Mouse (Mus musculus): ENCODE measurements around the gene Osbpl6. TPM values are rescaled to one million over a fixed set of nuclear protein-coding genes. Genes with fewer than 3 reads are reported as not detected.
A peak's percentile ranks its signal among the peaks of the same experiment; 100 is the strongest.

Gene Osbpl6
- polyA plus RNA-seq, 1 experiment from 2014 or later: 0.23 TPM

DNA sequence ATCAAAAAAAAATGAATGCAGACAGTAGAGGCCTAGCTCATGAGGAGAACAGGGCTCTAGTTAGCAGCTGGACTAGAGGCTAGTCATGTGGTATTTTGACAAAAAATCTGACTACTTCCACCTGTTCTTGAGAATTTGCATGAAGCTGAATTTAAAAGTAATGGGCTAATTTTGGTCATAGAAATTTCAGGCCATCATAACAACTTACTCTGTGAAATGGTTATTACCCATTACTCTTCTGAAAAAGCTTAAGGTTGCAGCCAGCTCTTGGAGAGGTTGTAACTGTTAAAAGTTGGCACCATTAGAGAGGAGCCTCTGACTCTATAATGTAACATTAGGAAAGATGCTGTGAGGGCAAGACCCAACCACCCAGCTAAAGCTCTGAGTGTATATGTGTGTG, 19.8 kb upstream of the Osbpl6 start:
- no peaks in the 10 kb centered on the region for H3K4me1 ChIP-seq (ENCODE audit: insufficient read depth)
- H3K36me3 ChIP-seq (replicated peaks; ENCODE audit: insufficient read depth, low read length): peaks cover 16% of the 10 kb centered on the region
- H3K27ac ChIP-seq (ENCODE audit: low read depth): no peak overlapping the region
- no peaks in the 10 kb centered on the region for H3K9me3 ChIP-seq (ENCODE audit: low read length)
- no peak overlapping the region for H3K9ac ChIP-seq (replicated peaks)
- H3K4me2 ChIP-seq (ENCODE audit: low read depth, low read length): no peak overlapping the region
- H3K27me3 ChIP-seq (ENCODE audit: insufficient read depth, low read length): no peaks in the 10 kb centered on the region
- ATAC-seq (no peak), DNase-seq (no peak)
- no peak overlapping the region for H3K4me3 ChIP-seq (ENCODE audit: low read depth, low read length)
- TF ChIP-seq EP300 (IDR thresholded peaks at IDR 0.05; ENCODE audit: low read depth) (no peak), CTCF (IDR thresholded peaks at IDR 0.05; ENCODE audit: low read depth) (no peak)

DNA sequence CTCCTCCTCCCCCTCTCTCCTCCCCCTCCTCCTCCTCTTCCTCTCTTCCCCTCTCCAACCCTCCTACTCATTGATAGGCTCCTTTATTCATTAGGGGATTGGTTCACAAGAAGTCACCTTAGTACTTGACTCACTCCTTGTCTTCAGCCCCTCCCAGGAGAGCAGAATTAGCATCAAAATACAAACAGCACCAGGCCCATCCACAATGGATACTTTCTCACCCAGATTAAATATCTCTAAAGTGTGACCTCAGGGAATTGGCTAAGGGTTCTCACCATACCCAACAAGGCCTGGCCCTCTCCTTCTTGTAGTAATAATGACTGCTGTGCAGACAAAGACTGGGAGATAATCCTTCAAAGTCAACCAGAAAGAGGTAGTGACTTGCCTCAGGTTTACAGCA, 6.1 kb upstream of the Osbpl6 start:
- Histone ChIP-seq H3K27me3 (ENCODE audit: insufficient read depth, low read length) (peaks cover 11% of the 10 kb centered on the region; the same call in 1 of the 2 replicates), H3K4me2 (ENCODE audit: low read depth, low read length) (no peak overlapping the region), H3K27ac (ENCODE audit: low read depth) (no peak overlapping the region), H3K9me3 (ENCODE audit: low read length) (no peaks in the 10 kb centered on the region), H3K4me3 (ENCODE audit: low read depth, low read length) (no peak overlapping the region), H3K36me3 (replicated peaks; ENCODE audit: insufficient read depth, low read length) (no peaks in the 10 kb centered on the region), H3K4me1 (ENCODE audit: insufficient read depth) (no peaks in the 10 kb centered on the region), H3K9ac (replicated peaks) (no peak overlapping the region)
- ATAC-seq: no peak
- no peak for TF ChIP-seq EP300 (IDR thresholded peaks at IDR 0.05; ENCODE audit: low read depth)
- no peak for TF ChIP-seq CTCF (IDR thresholded peaks at IDR 0.05; ENCODE audit: low read depth)
- DNase-seq: no peak

DNA sequence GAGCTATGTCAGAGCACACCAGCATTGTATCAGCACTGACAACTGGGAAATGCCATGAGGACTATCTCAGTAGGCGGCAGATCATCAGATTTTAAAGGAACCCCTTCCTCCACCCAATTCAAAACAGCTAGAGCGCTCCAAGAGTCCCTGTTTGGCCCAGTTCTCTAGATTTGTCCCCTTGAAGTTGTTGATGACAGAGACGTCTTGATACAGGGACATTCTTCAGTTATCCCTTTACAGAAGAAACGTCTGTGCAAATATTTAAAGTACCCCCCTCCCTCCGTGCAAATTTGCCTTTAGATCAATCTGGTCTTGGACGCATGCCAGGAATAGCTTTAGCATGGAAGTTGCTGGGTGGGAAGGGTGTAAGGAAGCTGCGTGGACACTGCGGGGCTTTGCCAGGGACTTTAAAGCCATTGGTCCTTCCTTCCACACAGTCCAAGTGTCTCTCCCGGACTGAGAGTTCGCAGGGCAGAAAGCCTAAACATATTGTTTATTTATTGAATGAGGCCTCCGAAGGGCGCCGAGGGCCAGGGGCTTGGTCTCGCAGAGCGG, 635 bp upstream of the Osbpl6 start:
- Histone ChIP-seq H3K4me3 (ENCODE audit: low read depth, low read length) (peak overlapping the region; percentile 63), H3K9ac (replicated peaks) (peak overlapping the region; percentile 45; the same call in 1 of the 2 replicates), H3K27ac (ENCODE audit: low read depth) (no peak overlapping the region), H3K4me1 (ENCODE audit: insufficient read depth) (peaks cover 8% of the 10 kb centered on the region), H3K9me3 (ENCODE audit: low read length) (no peaks in the 10 kb centered on the region), H3K27me3 (ENCODE audit: insufficient read depth, low read length) (peaks cover 36% of the 10 kb centered on the region), H3K36me3 (replicated peaks; ENCODE audit: insufficient read depth, low read length) (no peaks in the 10 kb centered on the region), H3K4me2 (ENCODE audit: low read depth, low read length) (peak overlapping the region; percentile 95)
- WGBS (ENCODE audit: insufficient replicate concordance): 7% methylated on average over 15 of the region's 15 CpGs
- DNase-seq: no peak
- no peak for ATAC-seq
- TF ChIP-seq CTCF (IDR thresholded peaks at IDR 0.05; ENCODE audit: low read depth) (no peak), EP300 (IDR thresholded peaks at IDR 0.05; ENCODE audit: low read depth) (no peak)

DNA sequence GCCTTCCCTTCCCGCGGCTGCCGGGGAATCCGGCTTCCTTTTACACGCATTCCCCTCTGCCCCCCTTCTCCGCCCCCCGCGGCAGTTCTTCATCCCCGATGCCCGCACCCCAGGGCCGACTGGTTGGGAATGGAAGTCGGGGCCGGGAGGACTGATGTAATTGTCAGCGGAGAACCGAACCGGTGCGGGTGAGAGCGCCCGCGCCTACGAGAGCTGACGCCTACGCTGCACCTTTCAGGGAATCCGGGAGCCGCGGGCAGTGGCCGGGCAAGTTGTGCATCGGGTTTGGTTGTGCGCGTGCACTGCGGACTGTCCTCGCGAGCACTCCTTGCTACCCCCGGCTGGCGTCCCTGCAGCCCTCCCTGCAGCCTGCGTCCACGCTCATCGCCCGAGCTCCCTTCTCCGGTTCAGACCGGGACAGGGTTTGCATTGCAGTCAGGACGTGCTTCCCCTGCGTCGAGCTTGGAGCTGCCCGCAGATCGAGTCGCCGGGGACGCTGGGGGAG, 681 bp downstream of the Osbpl6 start:
- TF ChIP-seq EP300 (IDR thresholded peaks at IDR 0.05; ENCODE audit: low read depth): no peak
- no peak for TF ChIP-seq CTCF (IDR thresholded peaks at IDR 0.05; ENCODE audit: low read depth)
- Histone ChIP-seq H3K9ac (replicated peaks) (peak overlapping the region; percentile 54), H3K27ac (ENCODE audit: low read depth) (no peak overlapping the region), H3K9me3 (ENCODE audit: low read length) (no peaks in the 10 kb centered on the region), H3K36me3 (replicated peaks; ENCODE audit: insufficient read depth, low read length) (no peaks in the 10 kb centered on the region), H3K4me1 (ENCODE audit: insufficient read depth) (peaks cover 8% of the 10 kb centered on the region), H3K4me3 (ENCODE audit: low read depth, low read length) (peak overlapping the region; percentile 63), H3K4me2 (ENCODE audit: low read depth, low read length) (peak overlapping the region; percentile 95), H3K27me3 (ENCODE audit: insufficient read depth, low read length) (peaks cover 36% of the 10 kb centered on the region)
- ATAC-seq: peak; percentile 25
- DNase-seq: peak; percentile 31
- under 1% methylated on average over 48 of the region's 49 CpGs for WGBS (ENCODE audit: insufficient replicate concordance)

DNA sequence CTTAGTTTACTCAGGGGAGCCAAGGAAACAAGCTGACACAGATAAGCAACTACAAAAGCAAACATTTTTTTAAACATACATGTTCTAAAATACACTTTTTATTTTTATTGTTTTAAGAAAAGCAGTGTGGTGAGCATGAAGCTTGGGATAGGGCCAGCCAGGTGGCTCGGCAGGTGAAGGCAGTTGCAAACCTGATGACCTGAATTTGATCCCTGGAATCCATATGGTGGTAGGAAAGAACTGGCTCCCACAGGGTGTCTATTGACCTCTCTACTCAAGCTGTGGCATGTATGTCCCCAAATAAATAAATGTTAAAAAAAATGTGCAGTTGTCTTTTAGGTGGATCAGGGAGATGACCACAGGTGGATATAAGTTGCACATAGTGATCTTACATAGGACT, 3.2 kb downstream of the Osbpl6 start:
- peaks cover 29% of the 10 kb centered on the region for H3K27me3 ChIP-seq (ENCODE audit: insufficient read depth, low read length)
- TF ChIP-seq EP300 (IDR thresholded peaks at IDR 0.05; ENCODE audit: low read depth) (no peak), CTCF (IDR thresholded peaks at IDR 0.05; ENCODE audit: low read depth) (no peak)
- no peak overlapping the region for H3K4me2 ChIP-seq (ENCODE audit: low read depth, low read length)
- 60% methylated on average over 1 of the region's 1 CpGs for WGBS (ENCODE audit: insufficient replicate concordance)
- H3K9ac ChIP-seq (replicated peaks): no peak overlapping the region
- no peak for DNase-seq
- H3K27ac ChIP-seq (ENCODE audit: low read depth): no peak overlapping the region
- no peak overlapping the region for H3K4me3 ChIP-seq (ENCODE audit: low read depth, low read length)
- no peak for ATAC-seq
- peaks cover 8% of the 10 kb centered on the region for H3K4me1 ChIP-seq (ENCODE audit: insufficient read depth)
- H3K9me3 ChIP-seq (ENCODE audit: low read length): no peaks in the 10 kb centered on the region
- H3K36me3 ChIP-seq (replicated peaks; ENCODE audit: insufficient read depth, low read length): no peaks in the 10 kb centered on the region

DNA sequence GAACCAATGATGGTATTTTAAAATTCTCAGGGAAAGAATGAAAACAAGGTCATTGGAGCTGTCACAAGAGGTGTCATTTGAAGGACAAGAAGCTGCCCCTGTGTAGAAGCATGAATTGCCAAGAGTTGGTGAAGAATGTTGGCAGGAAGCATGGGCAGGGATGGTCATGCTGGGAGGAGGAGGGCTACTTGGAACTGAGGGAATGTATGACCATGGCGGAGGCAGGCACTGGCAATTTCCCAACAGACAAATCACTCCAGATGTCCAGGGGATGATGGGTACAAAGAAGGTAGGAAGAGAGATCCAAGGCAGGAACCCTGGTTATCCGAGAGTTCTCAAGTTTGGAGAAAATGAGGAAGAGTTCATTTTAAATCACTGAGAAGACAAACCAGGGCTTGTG, 3.7 kb downstream of the Osbpl6 start:
- WGBS (ENCODE audit: insufficient replicate concordance): 70% methylated on average over 2 of the region's 2 CpGs
- Histone ChIP-seq H3K9me3 (ENCODE audit: low read length) (no peaks in the 10 kb centered on the region), H3K4me3 (ENCODE audit: low read depth, low read length) (no peak overlapping the region), H3K4me2 (ENCODE audit: low read depth, low read length) (no peak overlapping the region), H3K27me3 (ENCODE audit: insufficient read depth, low read length) (peaks cover 25% of the 10 kb centered on the region), H3K4me1 (ENCODE audit: insufficient read depth) (peaks cover 8% of the 10 kb centered on the region), H3K27ac (ENCODE audit: low read depth) (no peak overlapping the region), H3K9ac (replicated peaks) (no peak overlapping the region), H3K36me3 (replicated peaks; ENCODE audit: insufficient read depth, low read length) (no peaks in the 10 kb centered on the region)
- ATAC-seq (no peak), DNase-seq (no peak)
- TF ChIP-seq EP300 (IDR thresholded peaks at IDR 0.05; ENCODE audit: low read depth) (no peak), CTCF (IDR thresholded peaks at IDR 0.05; ENCODE audit: low read depth) (no peak)

DNA sequence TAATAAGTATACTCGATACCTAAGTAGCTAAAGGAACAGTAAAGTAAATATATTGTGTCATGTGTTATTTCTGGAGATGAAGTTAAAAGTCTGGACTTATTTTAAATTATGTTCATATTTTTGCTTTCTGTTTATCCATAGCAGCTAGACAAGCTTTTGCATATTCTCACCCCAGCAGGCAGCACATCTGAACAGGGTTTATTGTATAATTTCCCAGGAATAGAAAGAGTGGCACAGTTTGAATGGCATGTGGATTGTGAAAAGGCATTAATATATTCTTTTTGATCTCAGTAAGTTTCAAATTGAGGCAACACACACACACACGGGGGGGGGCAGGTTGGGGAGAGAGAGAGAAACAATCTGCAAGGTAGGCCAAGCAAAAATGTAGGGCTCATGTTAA, 6.6 kb downstream of the Osbpl6 start:
- no peak for ATAC-seq
- H3K9me3 ChIP-seq (ENCODE audit: low read length): no peaks in the 10 kb centered on the region
- H3K27me3 ChIP-seq (ENCODE audit: insufficient read depth, low read length): peaks cover 3% of the 10 kb centered on the region
- H3K4me2 ChIP-seq (ENCODE audit: low read depth, low read length): no peak overlapping the region
- no peak for DNase-seq
- no peak for TF ChIP-seq CTCF (IDR thresholded peaks at IDR 0.05; ENCODE audit: low read depth)
- TF ChIP-seq EP300 (IDR thresholded peaks at IDR 0.05; ENCODE audit: low read depth): no peak
- no peak overlapping the region for H3K4me3 ChIP-seq (ENCODE audit: low read depth, low read length)
- H3K36me3 ChIP-seq (replicated peaks; ENCODE audit: insufficient read depth, low read length): no peaks in the 10 kb centered on the region
- no peak overlapping the region for H3K27ac ChIP-seq (ENCODE audit: low read depth)
- H3K4me1 ChIP-seq (ENCODE audit: insufficient read depth): no peaks in the 10 kb centered on the region
- 72% methylated on average over 2 of the region's 2 CpGs for WGBS (ENCODE audit: insufficient replicate concordance)
- no peak overlapping the region for H3K9ac ChIP-seq (replicated peaks)
